Mouse (Mus musculus) lung, postnatal 10 days (tissue): ENCODE data around the gene Mtg2.

Source experiments
- DNase-seq: peaks from one replicate; pipeline ENCODE4 v3.0.0; 2021

The Mtg2 gene

GRCm38 (mm10) chr2:180053001-180053400, 17.4 kb upstream of the Mtg2 start:
- no peak for DNase-seq

GRCm38 (mm10) chr2:180063338-180064131, 6.9 kb upstream of the Mtg2 start:
- DNase-seq = no peak

- DNase-seq = no peak
These were observed 463 bp upstream of the Mtg2 start for GRCm38 (mm10) chr2:180069770-180070480.

- no peak for DNase-seq
These were observed 1.3 kb downstream of the Mtg2 start for GRCm38 (mm10) chr2:180071671-180072070.

GRCm38 (mm10) chr2:180072886-180073285, 2.5 kb downstream of the Mtg2 start:
- DNase-seq = no peak

- DNase-seq = no peak
These were observed 7.2 kb downstream of the Mtg2 start for GRCm38 (mm10) chr2:180077622-180078021.

- peak; percentile 36 for DNase-seq
These were observed 10.3 kb downstream of the Mtg2 start for GRCm38 (mm10) chr2:180080680-180081079.

GRCm38 (mm10) chr2:180083063-180083462, 12.7 kb downstream of the Mtg2 start:
- DNase-seq = no peak

GRCm38 (mm10) chr2:180084565-180084964, 14.2 kb downstream of the Mtg2 start:
- DNase-seq = no peak

- DNase-seq = no peak
These were observed 15.7 kb downstream of the Mtg2 start for GRCm38 (mm10) chr2:180085926-180086636.

GRCm38 (mm10) chr2:180086637-180087027, 16.2 kb downstream of the Mtg2 start:
- DNase-seq = no peak

- no peak for DNase-seq
These were observed 17.1 kb downstream of the Mtg2 start for GRCm38 (mm10) chr2:180087472-180087871.

GRCm38 (mm10) chr2:180090285-180090684, 19.9 kb downstream of the Mtg2 start:
- DNase-seq = no peak

- DNase-seq = no peak
These were observed 25.3 kb downstream of the Mtg2 start for GRCm38 (mm10) chr2:180095711-180096110.

- DNase-seq = no peak
These were observed 27.2 kb downstream of the Mtg2 start for GRCm38 (mm10) chr2:180097585-180097984.

GRCm38 (mm10) chr2:180098167-180098566, 27.8 kb downstream of the Mtg2 start:
- DNase-seq = no peak

- no peak for DNase-seq
These were observed 29.1 kb downstream of the Mtg2 start for GRCm38 (mm10) chr2:180099529-180099928.

GRCm38 (mm10) chr2:180103151-180103977, 33.0 kb downstream of the Mtg2 start:
- no peak for DNase-seq

- DNase-seq = peak; percentile 79
These were observed 33.7 kb downstream of the Mtg2 start, which contains the start of gene Hrh3 for GRCm38 (mm10) chr2:180103978-180104658. Hrh3 (minus strand) TSS chr2:180104488.

- no peak for DNase-seq
These were observed 34.4 kb downstream of the Mtg2 start for GRCm38 (mm10) chr2:180104659-180105377.
